Mouse (Mus musculus) activated CD4-positive, CD25-positive, alpha-beta regulatory T cell (primary cell): ENCODE data around the gene Cggbp1. TPM values are rescaled to one million over a fixed set of nuclear protein-coding genes. Genes with fewer than 3 reads are reported as not detected.

ENCODE experiments used
- polyA plus RNA-seq, 2 experiments: library from polyadenylated mRNA; unstranded; fragments of 100-300 nt; shearing (Covaris generic); gene quantifications; one replicate each; pipeline ENCODE4 v1.2.1; 2017

The Cggbp1 gene
- 100 to 1,000 TPM; 103 to 121 TPM for polyA plus RNA-seq

DNA sequence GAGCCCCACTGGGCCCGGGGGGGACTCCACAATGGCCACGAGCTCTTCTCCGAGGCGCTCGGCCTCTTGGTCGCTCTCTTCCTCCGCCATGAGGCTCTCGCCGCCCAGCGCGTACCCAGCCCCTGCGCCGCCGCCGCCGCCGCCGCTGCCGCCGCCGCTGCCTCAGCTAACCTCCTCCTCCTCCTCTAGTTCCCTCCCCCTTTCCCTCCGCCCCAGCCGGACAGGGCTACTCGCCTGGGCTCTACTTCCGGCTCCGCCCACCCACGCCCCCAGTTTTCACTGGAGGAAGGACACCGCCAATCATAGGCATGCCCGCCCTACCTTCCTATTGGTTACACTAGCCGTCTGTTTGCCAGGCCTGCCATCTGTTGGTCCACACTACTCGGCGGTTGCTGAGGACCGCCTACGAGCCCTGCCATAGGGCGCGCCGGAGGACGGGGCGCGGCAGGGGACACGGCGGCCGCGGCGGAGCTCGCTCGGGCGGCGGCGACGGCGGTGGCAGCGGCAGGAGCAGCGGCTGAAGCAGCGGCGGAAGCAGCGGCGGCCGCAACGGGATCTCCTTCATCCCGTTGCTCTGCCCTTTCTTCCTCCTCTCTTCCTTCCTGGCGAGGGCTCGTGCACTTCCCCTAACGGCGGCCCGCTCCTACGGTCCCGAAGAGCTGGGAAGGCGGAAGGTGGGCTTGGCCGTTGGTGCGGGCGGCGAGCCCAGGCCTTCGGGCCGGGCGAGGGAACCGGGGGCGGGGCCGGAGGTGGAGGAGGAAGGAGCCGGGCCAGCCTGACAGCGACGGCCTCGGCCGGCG, at the start of gene Cggbp1, which contains the start of gene Zfp654:
Gene Cggbp1 (plus strand): TSS at position 434 of the 800 bp plus-strand sequence.
Gene Zfp654 (minus strand): TSS at position 90 of the 800 bp plus-strand sequence.

Other genes starting within 250 kb of the Cggbp1 start
- not detected for gene Csnka2ip, start 249.6 kb upstream of the Cggbp1 start, polyA plus RNA-seq
- gene 4930453N24Rik, start 80.8 kb upstream of the Cggbp1 start, polyA plus RNA-seq, result 10 to 100 TPM; 49.4 to 57.1 TPM
- gene Zfp654, start 344 bp upstream of the Cggbp1 start, polyA plus RNA-seq, result 10 to 100 TPM; 20.2 to 22.9 TPM